Mouse (Mus musculus): ENCODE data around the gene Olfr1104. TPM values are rescaled to one million over a fixed set of nuclear protein-coding genes. Genes with fewer than 3 reads are reported as not detected.

Gene Olfr1104
- total and polyA plus RNA-seq, 3 experiments, result 0.71 TPM; not detected in 2

DNA sequence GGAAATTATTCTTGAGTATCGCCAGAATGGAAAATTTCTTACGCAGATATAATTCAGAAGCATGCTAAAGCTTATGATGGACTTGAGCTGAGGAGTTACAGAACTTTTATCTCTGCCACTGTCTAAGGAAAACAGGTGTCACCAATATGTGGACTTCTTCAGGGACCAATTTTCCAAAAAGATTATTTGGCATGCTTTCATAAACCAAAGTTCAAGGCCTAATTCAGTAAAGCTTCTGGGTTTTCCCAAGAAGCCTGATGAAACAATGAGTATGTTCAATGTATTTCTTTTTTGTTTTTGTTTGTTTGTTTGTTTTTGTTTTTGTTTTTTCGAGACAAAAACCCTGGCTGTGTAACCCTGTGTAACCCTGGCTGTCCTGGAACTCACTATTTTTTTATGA is 47.0 kb downstream of the Olfr1104 start, which contains the start of gene Olfr1100:
Olfr1100 (minus strand) TSS at position 101 of the 400 bp plus-strand sequence.
- H3K27me3 ChIP-seq (ENCODE audit: insufficient read depth, low read length), result no peaks in the 10 kb centered on the region
- no peak for TF ChIP-seq CTCF (IDR thresholded peaks at IDR 0.05; ENCODE audit: low read depth, low read length)
- no peak for TF ChIP-seq GATA1 (IDR thresholded peaks at IDR 0.05; ENCODE audit: borderline replicate concordance, low read length)
- TF ChIP-seq TAL1 (conservative IDR thresholded peaks at IDR 0.05; ENCODE audit: low read depth, low read length), result no peak
- no peak for TF ChIP-seq GATA2 (IDR thresholded peaks at IDR 0.05; ENCODE audit: borderline replicate concordance, low read depth, low read length)
- TF ChIP-seq POLR2AphosphoS5 (IDR thresholded peaks at IDR 0.05; ENCODE audit: insufficient replicate concordance, low read depth, low read length), result no peak
- DNase-seq (ENCODE audit: low spot score) (no peak), ATAC-seq (ENCODE audit: extremely low read depth, insufficient number of reproducible peaks, low FRiP score, poor library complexity, severe bottlenecking) (no peak)
- no peaks in the 10 kb centered on the region for H3K9me3 ChIP-seq (replicated peaks)
- H3K36me3 ChIP-seq (replicated peaks), result no peaks in the 10 kb centered on the region
- no peak within 1 kb of the TSS for H3K4me3 ChIP-seq (ENCODE audit: low read depth, low read length)
- no peaks in the 10 kb centered on the region for H3K4me1 ChIP-seq (ENCODE audit: insufficient read depth, low read depth, low read length)

Other genes with a start within 250 kb of the Olfr1104 start
Only the 20 nearest of the 22 such genes appear.
- not detected in 2 replicates for gene Olfr141, start 217.1 kb downstream of the Olfr1104 start, total RNA-seq (2014; fragmentation: Nextera tagmentation)
- 0.17 TPM in 1 of 2 replicates, not detected in the other for gene Olfr141, start 217.1 kb downstream of the Olfr1104 start, total RNA-seq (2017)
- not detected in 2 replicates for gene Olfr141, start 217.1 kb downstream of the Olfr1104 start, polyA plus RNA-seq (2012)
- gene Olfr1094, start 202.4 kb downstream of the Olfr1104 start, total RNA-seq (2014; fragmentation: Nextera tagmentation), result not detected in 2 replicates
- gene Olfr1094, start 202.4 kb downstream of the Olfr1104 start, total RNA-seq (2017), result not detected in 2 replicates
- gene Olfr1094, start 202.4 kb downstream of the Olfr1104 start, polyA plus RNA-seq (2012), result not detected in 2 replicates
- not detected in 2 replicates for gene Olfr1095, start 175.4 kb downstream of the Olfr1104 start, total RNA-seq (2014; fragmentation: Nextera tagmentation)
- gene Olfr1095, start 175.4 kb downstream of the Olfr1104 start, total RNA-seq (2017), result 0.17 and 0.33 TPM in 2 replicates
- gene Olfr1095, start 175.4 kb downstream of the Olfr1104 start, polyA plus RNA-seq (2012), result not detected in 2 replicates
- gene Gm13723, start 152.3 kb downstream of the Olfr1104 start, total RNA-seq (2014; fragmentation: Nextera tagmentation), result not detected in 2 replicates
- gene Gm13723, start 152.3 kb downstream of the Olfr1104 start, total RNA-seq (2017), result under 0.01 TPM in 1 of 2 replicates, not detected in the other
- gene Gm13723, start 152.3 kb downstream of the Olfr1104 start, polyA plus RNA-seq (2012), result not detected in 2 replicates
- not detected in 2 replicates for gene Olfr1097, start 134.9 kb downstream of the Olfr1104 start, total RNA-seq (2014; fragmentation: Nextera tagmentation)
- gene Olfr1097, start 134.9 kb downstream of the Olfr1104 start, total RNA-seq (2017), result 0.05 and 0.06 TPM in 2 replicates
- not detected in 2 replicates for gene Olfr1097, start 134.9 kb downstream of the Olfr1104 start, polyA plus RNA-seq (2012)
- not detected in 2 replicates for gene Olfr1098, start 102.5 kb downstream of the Olfr1104 start, total RNA-seq (2014; fragmentation: Nextera tagmentation)
- 0.05 TPM in 1 of 2 replicates, not detected in the other for gene Olfr1098, start 102.5 kb downstream of the Olfr1104 start, total RNA-seq (2017)
- not detected in 2 replicates for gene Olfr1098, start 102.5 kb downstream of the Olfr1104 start, polyA plus RNA-seq (2012)
- gene Olfr1099, start 66.4 kb downstream of the Olfr1104 start, total RNA-seq (2014; fragmentation: Nextera tagmentation), result not detected in 2 replicates
- 0.33 TPM in 1 of 2 replicates, not detected in the other for gene Olfr1099, start 66.4 kb downstream of the Olfr1104 start, total RNA-seq (2017)
- not detected in 2 replicates for gene Olfr1099, start 66.4 kb downstream of the Olfr1104 start, polyA plus RNA-seq (2012)
- not detected in 2 replicates for gene Olfr1100, start 47.1 kb downstream of the Olfr1104 start, total RNA-seq (2014; fragmentation: Nextera tagmentation)
- 0.11 TPM in 1 of 2 replicates, not detected in the other for gene Olfr1100, start 47.1 kb downstream of the Olfr1104 start, total RNA-seq (2017)
- gene Olfr1100, start 47.1 kb downstream of the Olfr1104 start, polyA plus RNA-seq (2012), result not detected in 2 replicates
- not detected in 2 replicates for gene Olfr1101, start 35.9 kb downstream of the Olfr1104 start, total RNA-seq (2014; fragmentation: Nextera tagmentation)
- gene Olfr1101, start 35.9 kb downstream of the Olfr1104 start, total RNA-seq (2017), result 0.05 and 0.06 TPM in 2 replicates
- not detected in 2 replicates for gene Olfr1101, start 35.9 kb downstream of the Olfr1104 start, polyA plus RNA-seq (2012)
- gene Olfr1102, start 28.7 kb downstream of the Olfr1104 start, total RNA-seq (2014; fragmentation: Nextera tagmentation), result not detected in 2 replicates
- not detected in 2 replicates for gene Olfr1102, start 28.7 kb downstream of the Olfr1104 start, total RNA-seq (2017)
- gene Olfr1102, start 28.7 kb downstream of the Olfr1104 start, polyA plus RNA-seq (2012), result not detected in 2 replicates
- not detected in 2 replicates for gene Olfr1105, start 9.5 kb upstream of the Olfr1104 start, total RNA-seq (2014; fragmentation: Nextera tagmentation)
- gene Olfr1105, start 9.5 kb upstream of the Olfr1104 start, total RNA-seq (2017), result 0.16 and 0.17 TPM in 2 replicates
- not detected in 2 replicates for gene Olfr1105, start 9.5 kb upstream of the Olfr1104 start, polyA plus RNA-seq (2012)
- not detected in 2 replicates for gene Olfr1106, start 25.2 kb upstream of the Olfr1104 start, total RNA-seq (2014; fragmentation: Nextera tagmentation)
- gene Olfr1106, start 25.2 kb upstream of the Olfr1104 start, total RNA-seq (2017), result 0.05 and 0.12 TPM in 2 replicates
- not detected in 2 replicates for gene Olfr1106, start 25.2 kb upstream of the Olfr1104 start, polyA plus RNA-seq (2012)
- gene Olfr1107, start 48.7 kb upstream of the Olfr1104 start, total RNA-seq (2014; fragmentation: Nextera tagmentation), result not detected in 2 replicates
- gene Olfr1107, start 48.7 kb upstream of the Olfr1104 start, total RNA-seq (2017), result 0.29 TPM in 1 of 2 replicates, not detected in the other
- not detected in 2 replicates for gene Olfr1107, start 48.7 kb upstream of the Olfr1104 start, polyA plus RNA-seq (2012)
- not detected in 2 replicates for gene Olfr1109, start 68.9 kb upstream of the Olfr1104 start, total RNA-seq (2014; fragmentation: Nextera tagmentation)
- 0.22 TPM in 1 of 2 replicates, not detected in the other for gene Olfr1109, start 68.9 kb upstream of the Olfr1104 start, total RNA-seq (2017)
- not detected in 2 replicates for gene Olfr1109, start 68.9 kb upstream of the Olfr1104 start, polyA plus RNA-seq (2012)
- not detected in 2 replicates for gene Olfr259, start 87.5 kb upstream of the Olfr1104 start, total RNA-seq (2014; fragmentation: Nextera tagmentation)
- 0.11 TPM in 1 of 2 replicates, not detected in the other for gene Olfr259, start 87.5 kb upstream of the Olfr1104 start, total RNA-seq (2017)
- not detected in 2 replicates for gene Olfr259, start 87.5 kb upstream of the Olfr1104 start, polyA plus RNA-seq (2012)
- not detected in 2 replicates for gene Olfr1110, start 113.2 kb upstream of the Olfr1104 start, total RNA-seq (2014; fragmentation: Nextera tagmentation)
- 0.11 and 0.17 TPM in 2 replicates for gene Olfr1110, start 113.2 kb upstream of the Olfr1104 start, total RNA-seq (2017)
- gene Olfr1110, start 113.2 kb upstream of the Olfr1104 start, polyA plus RNA-seq (2012), result not detected in 2 replicates
- gene Olfr1111, start 125.5 kb upstream of the Olfr1104 start, total RNA-seq (2014; fragmentation: Nextera tagmentation), result not detected in 2 replicates
- 0.23 TPM in 1 of 2 replicates, not detected in the other for gene Olfr1111, start 125.5 kb upstream of the Olfr1104 start, total RNA-seq (2017)
- not detected in 2 replicates for gene Olfr1111, start 125.5 kb upstream of the Olfr1104 start, polyA plus RNA-seq (2012)
- not detected in 2 replicates for gene Olfr1112, start 160.7 kb upstream of the Olfr1104 start, total RNA-seq (2014; fragmentation: Nextera tagmentation)
- gene Olfr1112, start 160.7 kb upstream of the Olfr1104 start, total RNA-seq (2017), result 0.44 TPM in 1 of 2 replicates, not detected in the other
- gene Olfr1112, start 160.7 kb upstream of the Olfr1104 start, polyA plus RNA-seq (2012), result not detected in 2 replicates
- gene Olfr1113, start 181.9 kb upstream of the Olfr1104 start, total RNA-seq (2014; fragmentation: Nextera tagmentation), result not detected in 2 replicates
- gene Olfr1113, start 181.9 kb upstream of the Olfr1104 start, total RNA-seq (2017), result 0.05 TPM in 1 of 2 replicates, not detected in the other
- gene Olfr1113, start 181.9 kb upstream of the Olfr1104 start, polyA plus RNA-seq (2012), result not detected in 2 replicates
- not detected in 2 replicates for gene Olfr1115, start 220.9 kb upstream of the Olfr1104 start, total RNA-seq (2014; fragmentation: Nextera tagmentation)
- gene Olfr1115, start 220.9 kb upstream of the Olfr1104 start, total RNA-seq (2017), result 0.05 and 0.06 TPM in 2 replicates
- not detected in 2 replicates for gene Olfr1115, start 220.9 kb upstream of the Olfr1104 start, polyA plus RNA-seq (2012)

Data from G1E (cell line).